Mouse (Mus musculus): ENCODE results near the gene Bckdhb.
A peak's percentile ranks its signal among the peaks of the same experiment; 100 is the strongest.
"Not testable (repeated sequence)": the region's sequence is repeated elsewhere in the genome, so short reads cannot be mapped to it uniquely, and the experiment has no call there.

Gene Bckdhb

DNA sequence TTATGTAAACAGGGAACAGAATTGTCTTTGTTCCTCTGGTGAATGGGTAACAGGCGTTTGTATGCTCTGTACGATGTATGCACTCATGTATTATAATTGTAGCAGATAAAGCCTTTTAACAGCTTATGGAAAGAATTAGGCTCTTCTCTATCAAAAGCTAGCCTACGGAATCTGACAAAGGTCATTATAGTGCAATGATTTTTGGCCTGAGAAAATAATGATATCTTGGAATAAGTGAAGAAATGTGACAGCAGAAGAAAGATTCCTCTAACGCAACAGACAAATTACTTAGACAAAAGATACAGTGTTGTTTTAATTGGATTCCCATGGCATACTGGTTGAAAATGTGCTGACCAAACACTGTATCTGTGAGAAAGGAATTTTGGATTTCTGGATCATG is 122.0 kb downstream of the Bckdhb start:
- DNase-seq = no peak

DNA sequence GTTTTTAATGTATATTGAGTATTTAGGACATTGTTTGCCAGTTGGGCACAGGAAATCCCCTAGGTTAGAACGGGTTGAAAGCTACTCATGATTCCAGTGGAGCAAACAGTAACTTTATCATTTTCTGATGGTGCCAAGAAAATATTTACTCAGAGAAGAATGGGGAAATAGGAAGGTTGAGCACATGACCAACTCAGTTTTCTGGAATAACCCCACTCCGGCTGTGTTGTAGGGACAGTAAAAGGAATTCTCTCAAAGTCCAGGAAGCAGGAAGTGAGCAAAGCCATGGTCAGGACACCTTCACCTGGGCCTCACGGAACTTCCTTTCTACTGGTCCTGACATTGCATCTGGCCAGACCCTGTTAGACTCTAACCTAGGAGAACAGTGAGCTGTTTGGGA is 122.5 kb downstream of the Bckdhb start:
- DNase-seq = no peak

DNA sequence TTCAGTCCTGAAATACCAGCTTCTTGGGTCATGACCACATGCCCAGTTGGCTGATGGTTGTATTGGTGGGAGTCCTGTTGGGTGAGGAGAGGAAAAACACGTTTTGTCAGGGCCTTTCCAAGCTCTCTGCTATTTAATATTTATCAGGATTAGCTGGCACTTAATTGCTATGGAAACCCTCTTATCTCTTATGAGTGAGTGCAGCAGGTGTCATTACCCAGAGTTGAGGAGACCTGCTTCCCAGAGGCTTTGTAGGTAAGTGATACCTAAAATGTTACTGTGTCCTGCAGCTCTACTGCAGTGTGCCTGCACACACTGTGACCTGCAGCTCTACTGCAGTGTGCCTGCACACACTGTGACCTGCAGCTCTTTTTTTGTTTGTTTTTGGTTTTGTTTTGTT is 124.2 kb downstream of the Bckdhb start:
- DNase-seq = no peak

DNA sequence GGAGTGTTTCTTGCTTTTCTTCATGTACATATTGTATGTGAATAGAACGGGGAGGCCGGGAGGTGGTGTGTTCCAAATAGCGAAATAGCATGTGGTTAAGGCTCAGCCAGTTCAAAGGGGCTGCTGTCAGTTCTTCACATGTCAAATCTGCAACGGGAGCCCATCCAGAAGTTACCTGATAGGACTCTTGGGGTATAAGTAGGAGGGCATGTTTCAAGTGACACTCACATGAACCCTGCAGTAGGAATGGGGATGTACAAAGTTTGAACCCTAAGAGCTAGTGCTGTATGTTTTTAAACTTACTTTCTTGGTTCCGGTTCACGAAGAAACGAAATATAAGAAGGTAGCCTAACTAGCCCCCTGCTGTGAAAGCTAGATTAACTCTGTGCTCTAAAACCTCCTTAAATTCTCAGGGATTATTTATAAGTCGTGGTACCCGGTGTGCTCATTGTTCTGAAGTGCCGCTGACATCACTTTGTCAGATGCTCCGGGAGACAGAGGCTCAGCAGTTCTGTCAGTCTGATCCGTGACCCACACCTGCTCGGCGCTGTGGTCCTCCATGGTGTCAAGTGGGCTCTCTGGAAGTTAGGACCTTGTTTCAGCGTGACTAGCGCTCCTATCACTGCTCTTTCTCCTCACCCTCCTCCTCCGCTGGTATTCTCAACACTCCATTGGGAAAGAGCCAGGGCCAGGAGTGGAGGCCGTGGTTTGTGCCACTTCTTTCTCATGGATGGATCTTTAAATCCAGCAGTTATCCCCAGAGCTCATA is 126.1 kb downstream of the Bckdhb start:
- no peak for DNase-seq

DNA sequence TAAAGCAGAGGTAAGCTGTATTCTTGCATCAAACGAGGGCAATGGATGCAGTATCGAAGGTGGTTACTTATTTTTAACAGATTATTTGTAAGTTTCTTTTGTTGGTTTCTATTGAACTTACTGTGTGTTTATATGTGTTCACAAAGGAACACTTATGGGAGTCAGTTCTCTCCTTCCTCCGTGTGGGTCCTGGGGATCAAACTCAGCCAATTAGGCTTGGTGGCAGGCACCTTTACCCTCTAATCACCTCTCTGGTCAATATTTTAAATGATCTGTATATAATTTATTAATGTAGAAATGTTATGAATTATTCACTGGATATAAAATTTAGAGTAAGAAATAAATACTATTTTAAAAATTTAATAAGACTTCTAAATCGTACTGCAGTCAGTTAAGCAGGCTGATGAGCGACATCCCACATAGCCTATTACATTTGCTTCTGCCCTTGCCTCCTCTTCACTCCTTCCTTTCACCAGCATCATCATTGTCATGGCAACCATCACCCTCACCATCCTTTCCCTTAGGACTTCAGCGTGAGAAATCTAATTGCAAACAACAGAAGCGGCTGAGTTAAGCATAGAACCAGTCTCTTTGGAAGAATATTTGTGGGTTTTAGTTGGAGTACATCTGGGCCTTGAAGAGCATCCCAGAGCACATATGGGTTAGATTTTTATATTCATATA is 130.3 kb downstream of the Bckdhb start:
- DNase-seq = no peak

DNA sequence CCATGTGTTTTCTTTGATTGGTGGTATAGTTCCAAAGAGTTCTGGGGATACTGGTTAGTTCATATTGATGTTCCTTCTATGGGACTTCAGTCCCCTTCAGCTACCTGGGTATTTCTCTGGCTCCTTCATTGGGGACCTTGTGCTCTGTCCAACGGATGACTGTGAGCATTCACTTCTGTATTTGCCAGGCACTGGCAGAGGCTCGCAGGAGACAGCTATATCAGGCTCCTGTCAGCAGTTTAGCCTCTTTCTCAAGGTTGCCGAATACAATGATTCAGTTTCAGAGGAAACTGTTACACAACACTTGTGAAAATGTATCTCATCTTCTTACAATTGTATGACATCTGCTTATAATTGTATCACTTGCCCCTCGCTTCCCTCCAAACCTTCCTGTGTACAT is 135.8 kb downstream of the Bckdhb start:
- DNase-seq = not testable (repeated sequence)

DNA sequence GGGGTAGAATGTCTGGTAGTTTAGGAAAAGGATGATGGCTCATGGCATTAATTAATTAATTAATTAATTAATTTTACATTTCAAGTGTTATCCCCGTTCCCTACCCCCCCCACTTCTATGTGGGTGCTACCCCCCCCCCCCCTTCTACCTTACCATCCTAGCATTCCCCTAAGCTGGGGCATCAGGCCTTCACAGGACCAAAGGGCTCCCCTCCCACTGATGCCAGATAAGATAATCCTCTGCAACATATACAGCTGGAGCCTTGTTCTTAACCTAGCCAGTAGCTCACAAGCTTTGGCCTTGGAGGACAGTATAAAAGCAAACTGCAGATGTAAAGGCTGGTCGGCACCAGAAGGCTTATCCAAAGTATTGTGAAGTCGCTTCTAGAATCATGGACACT is 138.7 kb downstream of the Bckdhb start:
- no peak for DNase-seq

DNA sequence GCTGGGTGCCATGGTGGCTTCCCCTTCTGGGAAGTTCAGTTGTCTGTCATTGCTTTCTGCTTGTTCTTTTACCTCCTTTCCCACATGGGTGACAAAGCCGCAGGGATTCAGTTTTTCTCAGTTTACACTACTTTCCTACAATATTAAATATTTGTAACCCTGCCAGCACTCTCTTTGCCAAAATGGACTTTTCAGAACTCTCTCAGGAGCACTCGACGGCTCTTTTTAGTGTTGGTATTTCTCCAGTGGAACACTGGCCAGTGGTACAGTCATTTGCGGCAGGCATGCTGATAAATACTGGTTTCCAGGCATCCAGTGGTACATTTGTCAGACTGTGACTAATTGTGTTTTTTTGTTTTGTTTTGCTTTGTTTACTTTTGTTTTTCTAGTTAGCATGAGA is 139.2 kb downstream of the Bckdhb start:
- DNase-seq = no peak

DNA sequence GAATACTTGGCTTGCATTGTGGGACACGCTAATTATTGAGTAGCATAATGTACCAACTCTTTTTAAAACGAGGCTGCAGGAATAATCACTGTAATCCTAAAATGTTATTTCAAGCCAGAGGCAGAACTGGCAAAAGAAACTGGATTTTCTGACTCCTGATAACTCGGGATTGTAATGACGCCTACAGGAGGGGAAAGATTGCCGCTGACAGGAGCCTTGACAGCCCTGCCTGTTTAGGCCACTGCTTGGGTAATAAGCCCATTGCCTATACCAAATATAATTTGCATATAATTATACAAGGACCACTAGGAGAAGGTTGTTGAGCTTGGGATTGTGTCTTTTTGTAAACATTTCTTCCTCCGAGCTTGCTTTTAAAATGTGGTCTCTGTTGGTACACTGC is 145.3 kb downstream of the Bckdhb start:
- no peak for DNase-seq

DNA sequence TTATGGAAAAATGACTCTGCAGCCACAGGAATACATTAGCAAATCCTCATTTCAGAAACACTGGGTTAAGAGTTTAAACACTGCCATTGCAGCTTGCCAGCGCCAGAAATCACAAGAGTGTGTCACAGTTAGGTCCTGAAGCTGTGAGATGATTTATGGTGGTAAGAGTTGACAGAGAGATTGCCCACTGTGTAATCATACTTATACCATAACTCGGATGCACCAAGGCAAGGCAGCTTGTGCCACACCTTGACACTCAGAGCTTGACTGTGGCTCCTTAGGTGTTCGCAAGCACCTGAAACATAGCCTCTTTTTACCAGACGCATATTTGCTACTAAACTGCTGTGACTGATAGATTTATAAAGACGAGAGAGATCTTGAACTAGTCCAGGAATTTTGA is 145.8 kb downstream of the Bckdhb start:
- no peak for DNase-seq

DNA sequence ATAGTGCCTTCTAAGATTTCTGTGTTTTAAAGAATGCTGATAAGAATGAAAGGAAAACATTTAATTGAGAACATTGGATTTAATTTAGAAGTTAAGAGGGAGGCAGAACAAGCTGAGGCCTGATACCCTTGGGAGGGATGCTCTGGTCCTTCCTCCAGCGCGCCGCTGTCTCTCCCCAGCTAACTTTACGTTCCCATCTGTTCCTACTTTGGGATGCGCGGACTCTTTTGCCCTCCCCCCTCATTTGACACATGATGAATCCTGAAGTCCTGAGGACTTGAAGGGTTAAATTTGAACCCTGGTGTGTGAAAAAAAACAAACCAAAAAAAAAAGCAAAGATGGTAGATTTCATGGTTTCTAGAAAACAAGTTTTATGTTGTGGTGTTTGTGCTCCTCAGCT is 147.6 kb downstream of the Bckdhb start:
- DNase-seq = no peak

DNA sequence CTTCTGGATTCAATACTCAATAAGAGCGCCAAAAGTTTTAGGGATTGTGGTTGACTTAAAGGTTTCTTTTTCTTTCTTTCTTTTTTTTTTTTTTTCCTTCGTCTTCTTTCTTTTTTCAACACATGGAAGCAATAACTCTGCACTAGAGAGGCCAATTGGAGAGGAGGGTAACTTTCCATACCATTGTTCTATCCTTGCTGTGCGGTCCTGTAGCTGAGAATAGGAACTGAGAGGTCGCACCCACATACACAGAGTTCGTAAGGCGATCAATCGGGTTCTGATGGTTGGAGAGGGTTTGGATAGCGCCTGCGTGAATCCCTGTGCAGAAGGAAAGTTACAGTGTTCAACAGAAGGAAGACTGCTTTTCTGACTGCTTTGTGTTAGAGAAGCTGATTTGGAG is 148.3 kb downstream of the Bckdhb start:
- no peak for DNase-seq

DNA sequence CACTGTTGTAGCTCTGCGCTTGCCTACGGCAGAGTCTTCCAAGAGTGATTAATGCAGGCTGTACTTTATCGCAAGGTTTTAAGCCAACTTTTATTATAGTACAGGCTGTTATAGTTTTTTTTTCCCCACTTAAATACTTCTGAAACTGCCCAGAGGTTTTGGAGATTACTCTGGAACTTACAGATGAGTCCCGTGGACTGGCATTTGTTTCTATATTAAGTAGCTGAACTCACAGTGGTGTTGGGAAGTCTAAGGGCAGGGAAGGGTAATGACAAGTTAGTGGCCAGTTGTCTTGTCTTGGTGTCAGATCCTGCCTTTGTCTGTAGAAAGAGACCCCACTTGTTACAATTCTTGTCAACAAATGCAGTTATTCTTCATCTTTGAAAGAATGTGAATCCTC is 158.6 kb downstream of the Bckdhb start:
- no peak for DNase-seq

DNA sequence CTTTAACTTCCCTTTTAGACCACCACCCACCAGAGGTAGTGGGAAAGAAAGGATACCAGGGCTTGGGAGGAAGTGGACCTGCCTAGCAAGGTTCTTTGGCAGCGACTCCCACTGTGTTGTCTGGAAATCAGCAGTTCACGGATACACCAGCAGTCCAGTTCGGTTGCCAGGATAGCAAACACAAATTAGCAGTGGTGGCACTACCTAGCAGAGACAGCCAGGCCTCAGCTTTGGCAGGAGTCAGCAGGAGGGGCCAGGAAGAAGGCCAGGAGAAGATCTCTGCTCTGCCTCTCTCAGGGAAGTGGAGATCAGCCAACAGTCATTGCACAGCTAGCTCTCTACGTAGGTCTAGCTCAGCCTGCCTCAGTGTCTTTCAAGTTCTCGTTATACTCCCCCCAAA is 159.7 kb downstream of the Bckdhb start:
- peak; percentile 55 to 64 for DNase-seq

DNA sequence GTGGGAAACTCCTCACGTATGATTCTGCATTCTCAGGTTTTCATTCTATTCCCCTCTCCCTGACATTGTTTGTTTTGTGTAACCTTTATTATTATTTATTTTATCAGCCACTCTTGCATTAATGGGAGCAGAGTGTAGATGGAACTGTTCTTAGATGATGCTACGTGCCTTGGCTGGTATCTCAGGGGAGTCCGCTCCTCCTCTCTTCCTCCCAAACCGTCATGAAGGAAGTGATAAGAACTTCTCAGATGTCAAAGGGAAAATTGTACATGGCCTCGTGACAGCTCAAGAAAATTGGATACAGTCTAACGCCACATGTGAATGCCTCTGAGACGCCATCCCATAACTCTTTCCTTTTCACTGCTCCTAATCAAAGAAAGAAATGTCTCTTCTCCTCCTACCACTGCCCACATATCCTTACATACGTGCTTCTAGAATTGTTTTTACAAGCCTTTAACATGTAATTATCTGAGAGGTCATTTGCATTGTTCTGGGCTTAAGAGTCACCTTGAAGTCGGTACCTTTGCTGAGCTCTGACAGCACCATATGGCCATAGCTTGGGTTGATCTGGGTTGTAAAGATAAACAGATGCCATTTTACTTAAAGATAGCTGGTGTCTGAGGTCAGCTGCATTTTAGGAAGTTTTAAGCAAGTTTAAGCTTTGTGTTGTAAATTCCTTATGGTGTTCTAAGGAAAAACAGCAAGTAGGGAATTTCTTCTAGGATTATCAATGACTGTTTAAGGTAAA is 165.5 kb downstream of the Bckdhb start:
- DNase-seq = no peak

DNA sequence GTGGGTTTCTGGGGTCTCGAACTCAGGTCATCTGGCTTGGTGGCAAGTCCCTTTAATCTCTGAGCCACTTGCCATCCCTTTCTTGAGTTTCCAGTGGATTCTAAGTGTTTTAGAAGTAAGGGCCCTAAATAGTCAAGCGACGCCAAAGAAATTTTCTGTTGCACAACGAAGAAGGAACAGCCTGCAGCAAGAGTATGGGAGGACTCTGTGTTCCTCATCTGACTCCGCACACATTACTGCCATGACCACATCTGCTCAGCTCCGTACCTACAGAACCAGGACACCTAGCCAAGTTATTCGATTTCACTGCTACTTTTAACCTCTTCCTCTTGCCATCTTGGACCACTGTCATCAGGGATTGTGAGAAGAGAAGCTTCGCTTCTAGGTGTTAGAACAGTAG is 168.0 kb downstream of the Bckdhb start:
- no peak for DNase-seq

DNA sequence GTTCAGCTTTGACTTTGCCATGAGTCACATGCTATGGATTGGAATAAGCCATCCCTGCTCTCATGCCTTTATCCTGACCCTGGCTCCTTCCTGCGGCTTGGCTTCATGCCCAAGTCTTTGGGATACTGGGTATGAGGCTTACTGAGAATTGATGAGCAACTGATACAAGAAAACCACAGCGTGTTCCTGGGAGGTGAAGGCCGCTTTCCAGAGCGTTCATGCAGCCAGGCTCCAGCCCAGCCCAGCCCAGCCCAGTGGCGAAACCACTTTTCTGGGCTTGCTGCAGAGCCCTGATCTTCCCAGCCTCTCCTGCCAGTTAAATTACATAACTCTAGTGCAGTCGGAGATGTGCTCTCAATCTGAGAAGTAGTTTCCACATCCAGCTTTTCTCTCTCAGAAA is 169.2 kb downstream of the Bckdhb start:
- peak; percentile 56 to 59 for DNase-seq

DNA sequence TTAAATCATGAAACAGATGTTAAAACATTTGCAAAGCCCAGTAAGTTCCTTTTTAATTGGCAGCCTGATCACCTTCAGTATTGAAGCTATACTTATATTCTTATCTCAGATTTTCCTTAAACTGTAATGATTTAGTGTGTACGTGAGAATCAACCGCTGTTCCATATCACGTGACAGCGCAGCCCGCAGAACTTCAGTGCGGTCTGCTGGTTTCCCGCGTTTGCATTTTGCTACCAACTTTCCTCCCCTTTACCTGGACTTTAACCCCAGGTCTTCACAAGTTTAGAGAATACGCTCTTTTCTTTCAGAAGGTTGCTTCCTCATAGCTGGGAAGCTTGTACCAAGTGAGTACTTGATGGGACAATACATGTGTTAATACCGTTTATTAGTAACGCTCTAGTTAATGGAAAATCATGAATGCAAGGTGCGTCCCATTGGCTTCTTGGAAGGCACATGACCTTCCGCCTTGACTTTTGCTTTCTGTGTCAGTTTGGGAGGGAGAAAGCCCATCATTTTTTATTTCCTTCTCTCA is 171.6 kb downstream of the Bckdhb start:
- no peak for DNase-seq

DNA sequence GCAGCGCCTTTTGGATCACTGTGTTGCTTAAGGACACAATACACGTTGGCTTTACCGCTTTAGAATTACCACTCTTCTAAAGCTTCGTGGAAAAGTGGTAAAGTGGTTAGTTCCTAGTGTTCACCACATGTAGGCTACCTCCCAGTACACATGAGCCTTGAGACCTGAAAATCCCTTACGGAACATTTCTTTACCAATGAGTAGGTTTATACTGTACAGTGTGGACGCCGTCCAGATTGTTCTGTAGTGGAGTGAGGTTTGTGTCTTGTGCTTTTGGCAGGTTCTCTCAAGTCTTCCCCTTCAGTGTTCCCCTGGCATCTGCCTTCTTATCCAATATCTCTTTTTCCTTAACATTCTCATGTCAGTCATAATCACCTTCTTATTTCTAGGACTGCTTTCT is 178.4 kb downstream of the Bckdhb start:
- DNase-seq = no peak

DNA sequence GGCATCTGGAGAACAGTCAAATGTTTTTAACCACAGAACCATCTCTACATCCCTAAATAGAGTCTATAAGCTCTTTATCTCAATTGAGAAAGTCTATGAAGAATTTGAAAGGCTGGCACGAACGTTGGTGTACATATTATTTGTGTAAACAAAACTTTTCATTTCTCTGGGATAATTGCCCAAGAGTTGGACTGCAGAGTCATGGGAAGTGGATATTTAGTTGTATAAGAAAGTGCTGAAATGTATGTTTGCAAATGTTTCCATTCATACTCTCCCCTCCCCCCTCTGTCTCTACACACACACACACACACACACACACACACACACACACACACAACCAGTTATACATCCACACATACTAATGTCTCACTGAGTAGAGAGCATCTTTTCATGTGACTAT is 181.5 kb downstream of the Bckdhb start:
- no peak for DNase-seq

DNA sequence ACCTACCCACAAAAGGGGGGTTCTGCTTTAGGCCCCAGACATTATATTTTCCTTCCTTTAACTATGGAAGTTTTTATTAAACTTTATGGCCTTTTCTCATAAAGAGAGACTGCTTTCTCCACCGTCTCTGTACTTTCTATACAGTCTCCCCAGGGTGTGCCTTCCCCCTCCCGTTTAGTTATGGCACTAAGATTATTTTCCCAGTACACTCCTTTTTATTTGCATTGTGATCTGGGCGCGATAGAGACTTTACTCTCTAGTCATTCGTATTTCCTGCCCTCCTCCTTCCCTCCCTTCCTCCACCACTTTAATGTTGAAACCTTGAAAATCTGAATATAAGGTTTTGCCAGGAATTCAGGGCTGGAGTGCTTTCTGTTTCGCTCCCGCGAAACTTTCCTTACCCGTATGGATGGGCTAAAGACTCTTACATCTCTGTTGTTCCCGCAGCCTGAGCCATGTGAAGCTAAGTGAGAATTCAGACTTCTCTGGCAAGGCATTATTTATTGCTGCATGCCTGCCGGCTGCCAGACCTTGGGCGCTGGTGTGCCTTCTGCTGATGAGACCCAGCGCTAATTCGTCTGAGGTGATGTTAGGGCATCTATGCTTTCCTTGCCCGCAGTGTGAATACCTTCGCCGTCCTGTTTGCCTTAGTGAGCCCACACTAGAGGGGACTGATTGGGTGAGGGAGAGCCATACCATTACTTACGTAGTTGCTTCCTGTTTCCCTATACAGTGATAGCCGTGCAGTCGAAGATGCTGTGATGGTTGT is 182.3 kb downstream of the Bckdhb start:
- peak; percentile 35 to 40 for DNase-seq

DNA sequence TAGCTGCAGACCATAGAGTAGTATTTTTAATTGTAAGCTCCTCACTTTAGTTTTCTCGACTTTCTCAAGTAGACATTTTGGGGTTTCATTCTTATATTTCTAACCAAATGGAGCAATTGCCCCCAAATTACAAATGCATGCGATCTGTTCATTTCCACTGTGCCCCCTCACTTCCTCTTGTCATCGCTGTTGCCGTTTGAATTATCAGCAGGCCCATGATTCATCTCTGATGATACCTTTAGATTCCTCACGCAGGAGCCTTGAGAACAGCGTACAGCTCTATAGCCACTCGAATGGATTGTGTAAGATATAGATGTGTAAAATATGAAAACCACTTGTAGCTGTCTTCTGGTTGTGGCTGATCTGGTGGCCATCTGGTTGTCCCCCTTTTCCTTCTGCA is 183.6 kb downstream of the Bckdhb start:
- no peak for DNase-seq

All from cerebellum, postnatal 14 days (tissue).